Mouse (Mus musculus): ENCODE results near the gene Akr1c13. TPM values are rescaled to one million over a fixed set of nuclear protein-coding genes. Genes with fewer than 3 reads are reported as not detected.
"Not testable (repeated sequence)": the region's sequence is repeated elsewhere in the genome, so short reads cannot be mapped to it uniquely, and the experiment has no call there.

The Akr1c13 gene
- polyA plus RNA-seq, 1 experiment from 2014 or later: 101 TPM

DNA sequence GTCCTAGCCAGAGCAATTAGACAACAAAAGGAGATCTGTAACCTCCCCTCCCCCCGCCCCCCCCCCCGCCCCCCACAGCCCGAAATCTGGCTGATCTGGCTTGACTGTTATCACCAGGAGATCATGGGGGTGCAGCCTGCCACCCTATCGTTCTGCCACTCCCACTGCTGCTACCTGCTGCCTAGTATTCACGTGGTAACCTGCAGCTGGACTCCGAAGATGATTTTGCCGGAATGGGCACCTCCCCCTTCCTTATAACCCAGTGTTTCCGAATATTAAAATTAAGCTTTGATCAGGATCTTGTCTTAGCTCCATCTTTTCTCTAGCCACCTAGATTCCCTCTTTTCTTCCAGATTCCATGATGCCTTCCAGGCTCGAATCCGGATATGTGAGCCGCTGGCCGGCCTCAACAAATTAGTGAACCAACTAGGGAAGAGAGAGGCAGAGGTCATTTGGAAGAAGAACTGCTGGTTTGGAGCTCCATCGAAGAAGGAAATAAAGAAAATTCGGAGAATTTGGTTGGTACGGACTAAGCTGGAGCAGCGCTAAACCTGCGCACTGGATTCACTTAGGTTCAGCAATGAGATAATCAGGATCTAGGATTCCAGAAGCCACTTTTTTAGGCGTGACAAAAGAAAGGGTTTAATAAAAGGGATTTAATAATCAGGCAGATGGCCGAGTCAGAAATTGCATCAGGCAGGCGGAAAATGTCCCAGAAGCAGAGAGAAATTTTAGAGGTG is 20.8 kb downstream of the Akr1c13 start:
- Histone ChIP-seq H3K36me3 (ENCODE audit: inconsistent target) (no peaks in the 10 kb centered on the region), H3K27ac (no peak overlapping the region), H3K79me2 (ENCODE audit: inconsistent target) (no peaks in the 10 kb centered on the region), H3K4me3 (ENCODE audit: inconsistent target) (no peak overlapping the region)
- 84% methylated on average over 17 of the region's 20 CpGs for WGBS (ENCODE audit: missing documents)

DNA sequence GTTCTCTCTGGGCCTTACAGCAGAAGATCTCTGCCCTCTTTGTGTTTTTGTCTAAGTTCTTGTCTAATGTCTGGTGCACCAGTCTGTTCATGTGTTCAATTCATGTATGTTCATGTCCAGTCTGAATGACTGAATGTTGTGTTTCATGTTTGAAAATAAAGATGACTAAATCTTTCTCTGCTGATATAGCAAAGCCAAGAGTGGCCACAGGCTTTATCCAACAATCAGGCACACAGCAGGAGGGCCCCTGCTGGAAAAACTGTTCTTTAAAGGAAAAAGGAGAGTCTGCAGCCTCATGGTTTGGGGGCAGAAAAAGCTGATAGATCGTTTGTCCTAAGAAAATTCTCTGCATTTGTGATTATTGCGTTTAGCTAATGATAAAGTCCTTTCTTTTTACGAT is 21.4 kb downstream of the Akr1c13 start:
- WGBS (ENCODE audit: missing documents): 84% methylated on average over 3 of the region's 3 CpGs
- Histone ChIP-seq H3K4me3 (ENCODE audit: inconsistent target) (no peak overlapping the region), H3K79me2 (ENCODE audit: inconsistent target) (no peaks in the 10 kb centered on the region), H3K36me3 (ENCODE audit: inconsistent target) (no peaks in the 10 kb centered on the region), H3K27ac (no peak overlapping the region)

DNA sequence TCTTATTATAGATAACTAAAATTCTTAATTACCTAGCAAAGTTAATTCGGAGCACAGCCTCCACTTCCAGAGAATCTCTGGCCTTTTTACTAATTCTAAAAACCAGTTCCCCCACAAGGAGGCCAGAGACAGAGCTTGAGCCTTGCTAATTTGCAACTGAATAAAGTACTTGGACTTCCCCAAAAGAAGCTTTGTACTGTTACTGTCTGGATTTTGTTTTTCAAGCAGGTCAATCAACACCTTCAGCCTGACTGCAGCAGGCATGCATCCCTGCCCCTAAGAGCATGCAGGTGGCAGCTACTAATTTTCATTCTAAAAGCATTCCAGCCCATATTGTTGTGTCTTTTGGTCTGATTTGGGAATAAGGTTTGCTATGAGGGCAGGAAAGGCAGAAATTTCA is 24.5 kb downstream of the Akr1c13 start:
- WGBS (ENCODE audit: missing documents): 91% methylated on average over 1 of the region's 1 CpGs
- not testable (repeated sequence) for H3K27ac ChIP-seq; H3K79me2 ChIP-seq (ENCODE audit: inconsistent target); H3K4me3 ChIP-seq (ENCODE audit: inconsistent target); H3K36me3 ChIP-seq (ENCODE audit: inconsistent target)

DNA sequence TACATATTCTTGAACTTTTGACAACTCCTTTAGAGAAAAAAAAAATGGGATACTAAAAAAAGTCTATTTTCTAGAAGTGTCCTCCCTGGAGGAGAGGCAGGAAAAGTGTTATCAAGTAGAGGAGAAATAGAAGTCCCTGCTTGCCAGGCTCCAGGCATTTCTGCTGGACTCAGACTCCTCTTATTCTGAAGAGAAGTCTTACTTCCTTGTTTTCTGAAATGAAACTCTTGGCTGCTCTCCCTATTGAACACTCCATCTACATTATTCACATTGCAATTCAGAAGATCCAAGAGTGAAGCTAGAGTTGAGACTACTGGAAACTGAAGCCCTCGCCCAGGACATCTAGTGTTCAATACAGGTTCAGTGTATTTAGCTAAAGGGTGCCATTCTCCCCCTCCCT is 37.5 kb downstream of the Akr1c13 start, which contains the start of gene Akr1c19:
TSS of gene Akr1c19 (plus strand) at position 260 of the 400 bp plus-strand sequence.
- Histone ChIP-seq H3K4me3 (ENCODE audit: inconsistent target) (no peak within 1 kb of the TSS), H3K27ac (no peak within 1 kb of the TSS), H3K36me3 (ENCODE audit: inconsistent target) (no peaks in the 10 kb centered on the region), H3K79me2 (ENCODE audit: inconsistent target) (no peaks in the 10 kb centered on the region)
- WGBS (ENCODE audit: missing documents): 82% methylated on average over 1 of the region's 1 CpGs

DNA sequence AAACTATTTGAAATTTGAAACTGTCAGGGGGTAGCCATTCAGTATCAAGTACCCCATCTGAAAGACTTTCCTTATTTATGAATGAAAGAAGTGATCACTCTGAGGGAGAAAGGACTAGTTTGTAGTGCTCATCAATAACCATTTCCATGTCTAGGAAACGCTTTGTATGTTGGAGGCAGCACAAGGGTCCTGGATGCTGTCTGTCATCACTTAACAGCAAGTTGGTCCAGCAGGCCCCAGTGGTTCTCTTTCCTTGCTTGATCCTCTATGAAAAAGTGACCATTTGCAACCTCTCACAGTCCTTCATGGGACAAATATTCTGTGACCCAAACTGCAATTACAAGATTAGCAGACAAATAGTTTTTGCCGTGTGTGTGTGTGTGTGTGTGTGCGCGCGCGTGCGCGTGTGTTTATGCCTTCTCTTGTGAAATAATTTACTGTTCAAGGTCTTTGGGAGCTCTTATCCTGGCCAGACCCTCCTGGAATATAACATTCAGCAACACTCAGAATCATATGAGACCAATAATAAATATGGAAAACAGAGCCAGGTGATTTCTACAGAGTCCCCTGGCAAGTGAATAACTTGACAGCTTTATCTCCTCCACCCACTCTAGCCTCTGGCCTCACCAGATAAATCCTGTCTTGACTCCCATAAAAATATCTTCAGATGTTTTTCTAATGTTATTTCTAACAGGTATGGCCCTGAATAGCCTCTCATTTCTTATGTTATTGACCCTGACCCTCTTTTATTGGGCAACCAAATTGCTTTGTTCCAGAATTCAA is 40.1 kb downstream of the Akr1c13 start:
- 84% methylated on average over 8 of the region's 8 CpGs for WGBS (ENCODE audit: missing documents)
- no peaks in the 10 kb centered on the region for H3K79me2 ChIP-seq (ENCODE audit: inconsistent target)
- no peak overlapping the region for H3K4me3 ChIP-seq (ENCODE audit: inconsistent target)
- no peak overlapping the region for H3K27ac ChIP-seq
- no peaks in the 10 kb centered on the region for H3K36me3 ChIP-seq (ENCODE audit: inconsistent target)

DNA sequence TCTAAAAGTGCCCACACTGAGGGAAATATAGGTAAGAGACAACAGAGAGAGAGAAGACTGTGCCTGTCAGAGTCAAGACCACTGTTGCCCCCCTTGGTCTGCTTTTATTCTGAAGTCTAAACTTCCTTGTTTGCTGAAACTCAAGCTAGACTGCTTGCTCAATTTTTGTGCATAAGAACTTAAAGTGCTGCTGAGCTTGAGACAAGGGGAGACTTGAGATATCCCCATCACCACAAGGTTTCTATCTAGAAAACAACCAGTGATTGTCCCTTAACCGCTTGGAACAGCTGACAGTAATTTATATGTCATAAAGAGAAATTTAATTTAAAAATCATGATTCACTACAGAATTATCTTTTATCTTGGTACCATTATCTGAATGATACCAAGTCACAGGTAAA is 42.2 kb downstream of the Akr1c13 start:
- Histone ChIP-seq H3K79me2 (ENCODE audit: inconsistent target) (no peaks in the 10 kb centered on the region), H3K27ac (no peak overlapping the region), H3K36me3 (ENCODE audit: inconsistent target) (no peaks in the 10 kb centered on the region), H3K4me3 (ENCODE audit: inconsistent target) (no peak overlapping the region)
- 86% methylated on average over 1 of the region's 1 CpGs for WGBS (ENCODE audit: missing documents)

DNA sequence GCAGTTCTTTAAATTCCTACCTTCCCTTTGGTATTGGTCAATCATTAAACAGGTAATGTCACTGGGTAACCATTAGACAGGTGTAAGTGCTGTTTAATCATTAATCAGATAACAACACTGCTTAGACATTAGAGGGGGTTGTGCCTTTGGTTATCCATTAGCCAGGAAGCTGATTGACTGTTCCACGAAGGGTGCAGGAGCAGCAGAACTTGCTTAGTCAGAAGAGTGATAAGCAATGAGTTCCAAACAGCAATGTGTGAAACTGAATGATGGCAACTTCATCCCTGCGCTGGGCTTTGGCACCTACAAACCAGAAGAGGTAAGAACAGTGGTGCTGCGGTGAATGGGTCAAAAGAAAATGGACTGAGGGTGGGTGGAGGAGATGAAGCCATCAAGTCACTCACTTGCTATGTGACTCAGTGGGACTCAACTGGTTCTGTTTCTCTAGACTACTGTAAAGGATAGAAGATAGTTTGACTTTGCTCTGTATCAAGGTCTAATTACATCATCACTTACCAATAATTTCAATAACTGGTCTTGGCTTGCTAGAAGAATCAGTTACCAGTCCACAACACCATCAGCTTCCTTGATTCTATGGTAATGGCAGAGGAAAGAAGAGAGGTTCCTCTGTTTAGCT is 42.7 kb downstream of the Akr1c13 start:
- H3K4me3 ChIP-seq (ENCODE audit: inconsistent target): no peak overlapping the region
- no peaks in the 10 kb centered on the region for H3K79me2 ChIP-seq (ENCODE audit: inconsistent target)
- WGBS (ENCODE audit: missing documents): 81% methylated on average over 3 of the region's 3 CpGs
- H3K27ac ChIP-seq: no peak overlapping the region
- no peaks in the 10 kb centered on the region for H3K36me3 ChIP-seq (ENCODE audit: inconsistent target)

DNA sequence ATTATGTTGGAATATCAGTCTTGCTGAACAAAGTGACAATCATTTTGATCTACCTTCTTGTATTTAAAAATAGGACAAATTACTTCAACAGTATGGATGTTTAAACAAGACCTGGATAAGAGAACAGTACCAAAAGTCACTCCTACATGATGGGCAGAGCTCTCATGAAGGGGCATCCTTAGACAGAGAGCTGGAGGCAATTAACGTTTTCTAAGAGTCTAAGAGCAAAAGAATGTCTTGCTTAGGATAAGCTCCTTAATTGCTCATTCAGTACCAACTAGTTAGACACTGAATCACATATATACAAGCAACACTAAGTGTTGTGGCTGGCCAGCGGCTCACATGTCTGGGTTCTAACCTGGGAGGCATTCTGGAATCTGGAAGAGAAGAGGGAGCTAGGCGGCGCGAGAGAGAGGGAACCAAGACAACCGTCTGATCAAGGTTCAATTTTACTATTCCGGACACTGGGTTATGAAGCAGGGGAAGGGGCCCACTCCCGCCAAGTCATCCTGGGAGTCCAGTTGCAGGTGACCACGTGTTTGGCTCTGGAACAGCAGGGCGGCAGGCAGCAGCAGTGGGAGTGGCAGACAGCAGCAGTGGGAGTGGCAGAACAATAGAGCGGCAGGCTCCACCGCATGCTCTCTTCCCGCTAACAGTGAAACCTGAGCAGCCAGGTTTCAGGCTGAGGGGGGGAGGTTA is 54.1 kb downstream of the Akr1c13 start:
- Histone ChIP-seq H3K27ac (no peak overlapping the region), H3K79me2 (ENCODE audit: inconsistent target) (no peaks in the 10 kb centered on the region), H3K4me3 (ENCODE audit: inconsistent target) (no peak overlapping the region), H3K36me3 (ENCODE audit: inconsistent target) (no peaks in the 10 kb centered on the region)
- 11% methylated on average over 13 of the region's 13 CpGs for WGBS (ENCODE audit: missing documents)

DNA sequence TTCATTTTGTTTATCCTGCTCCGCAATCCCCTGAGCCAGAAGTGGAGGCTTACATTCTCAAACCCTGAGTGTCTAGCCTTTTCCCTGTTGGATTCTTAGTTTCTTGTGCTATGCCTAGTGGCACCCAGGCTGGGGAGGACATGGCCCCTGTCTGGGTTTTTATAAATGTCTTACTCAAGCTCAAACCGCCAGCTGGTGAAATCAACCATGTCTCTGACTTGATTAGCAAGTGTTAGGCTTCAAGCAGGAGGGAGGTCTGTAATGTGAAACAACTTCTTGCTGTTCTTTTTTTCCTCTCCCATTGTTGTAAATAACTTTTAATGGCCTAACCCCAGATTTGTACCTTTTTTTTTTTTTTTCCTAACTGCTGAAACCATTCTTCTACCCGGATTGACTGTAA is 58.4 kb downstream of the Akr1c13 start:
- H3K4me3 ChIP-seq (ENCODE audit: inconsistent target): no peak overlapping the region
- no peaks in the 10 kb centered on the region for H3K79me2 ChIP-seq (ENCODE audit: inconsistent target)
- WGBS (ENCODE audit: missing documents): 82% methylated on average over 3 of the region's 3 CpGs
- no peaks in the 10 kb centered on the region for H3K36me3 ChIP-seq (ENCODE audit: inconsistent target)
- no peak overlapping the region for H3K27ac ChIP-seq

Other genes with a start within 250 kb of the Akr1c13 start
- not detected in 3 replicates for gene Ucn3, start 245.8 kb upstream of the Akr1c13 start, polyA plus RNA-seq (2018)
- not detected in 3 replicates for gene Akr1c14, start 142.1 kb upstream of the Akr1c13 start, polyA plus RNA-seq (2018)
- gene Akr1c18, start 40.5 kb upstream of the Akr1c13 start, polyA plus RNA-seq (2018): not detected in 3 replicates
- not detected in 3 replicates for gene Akr1c19, start 37.5 kb downstream of the Akr1c13 start, polyA plus RNA-seq (2018)
- gene Akr1c12, start 88.3 kb downstream of the Akr1c13 start, polyA plus RNA-seq (2018): 3.7 to 12.6 TPM (median 6.8 TPM) in 3 replicates
- not detected in 3 replicates for gene Akr1c6, start 243.2 kb downstream of the Akr1c13 start, polyA plus RNA-seq (2018)